Mouse (Mus musculus): ENCODE results near the gene Ubtf.

- TF ChIP-seq POLR2A (IDR thresholded peaks at IDR 0.05; ENCODE audit: borderline replicate concordance, insufficient read depth, low read length) (no peak), CTCF (IDR thresholded peaks at IDR 0.05; ENCODE audit: borderline replicate concordance, insufficient read depth, low read depth, low read length) (peak; percentile 42; the same call in 1 of the 2 replicates)
Observed at GRCm38 (mm10) chr11:102294887-102295597, 24.5 kb downstream of the Ubtf start.
